Mouse (Mus musculus) urinary bladder, postnatal 25 days (tissue): ENCODE measurements around the gene Slc7a5.

Experiments
- DNase-seq: peaks from one replicate; pipeline ENCODE4 v3.0.0; 2022; ENCODE audit warnings: low spot score

Gene Slc7a5

GRCm38 (mm10) chr8:121935341-121936294 lies 28.1 kb upstream of the Slc7a5 start:
- DNase-seq: no peak

GRCm38 (mm10) chr8:121934923-121935322 lies 27.4 kb upstream of the Slc7a5 start:
- no peak for DNase-seq

GRCm38 (mm10) chr8:121934506-121934905 lies 27.0 kb upstream of the Slc7a5 start:
- DNase-seq: no peak

GRCm38 (mm10) chr8:121932668-121933520 lies 25.4 kb upstream of the Slc7a5 start:
- DNase-seq: no peak

- DNase-seq: no peak
Measured at GRCm38 (mm10) chr8:121932026-121932667, 24.7 kb upstream of the Slc7a5 start.

GRCm38 (mm10) chr8:121931571-121931970 lies 24.1 kb upstream of the Slc7a5 start:
- no peak for DNase-seq

GRCm38 (mm10) chr8:121930047-121930446 lies 22.6 kb upstream of the Slc7a5 start:
- no peak for DNase-seq

GRCm38 (mm10) chr8:121927316-121927715 lies 19.8 kb upstream of the Slc7a5 start:
- DNase-seq: peak; percentile 41

- no peak for DNase-seq
Measured at GRCm38 (mm10) chr8:121926266-121926665, 18.8 kb upstream of the Slc7a5 start.

- DNase-seq: peak; percentile 76
Measured at GRCm38 (mm10) chr8:121925624-121926023, 18.1 kb upstream of the Slc7a5 start.

- no peak for DNase-seq
Measured at GRCm38 (mm10) chr8:121924681-121925080, 17.2 kb upstream of the Slc7a5 start.

GRCm38 (mm10) chr8:121922101-121922500 lies 14.6 kb upstream of the Slc7a5 start:
- no peak for DNase-seq

- no peak for DNase-seq
Measured at GRCm38 (mm10) chr8:121921582-121921981, 14.1 kb upstream of the Slc7a5 start.

- DNase-seq: no peak
Measured at GRCm38 (mm10) chr8:121919731-121920130, 12.2 kb upstream of the Slc7a5 start.

GRCm38 (mm10) chr8:121919158-121919557 lies 11.7 kb upstream of the Slc7a5 start:
- no peak for DNase-seq

GRCm38 (mm10) chr8:121913378-121913777 lies 5.9 kb upstream of the Slc7a5 start:
- no peak for DNase-seq

GRCm38 (mm10) chr8:121912831-121913230 lies 5.3 kb upstream of the Slc7a5 start:
- DNase-seq: no peak

- DNase-seq: no peak
Measured at GRCm38 (mm10) chr8:121911987-121912386, 4.5 kb upstream of the Slc7a5 start.

GRCm38 (mm10) chr8:121911400-121911799 lies 3.9 kb upstream of the Slc7a5 start:
- DNase-seq: no peak

- DNase-seq: peak; percentile 75
Measured at GRCm38 (mm10) chr8:121909663-121910062, 2.2 kb upstream of the Slc7a5 start.

GRCm38 (mm10) chr8:121909148-121909541 lies 1.7 kb upstream of the Slc7a5 start:
- DNase-seq: no peak
